Mouse (Mus musculus) embryo, embryonic 11 days (tissue): ENCODE measurements around the gene Rnf128.
"Not testable (repeated sequence)": the region's sequence is repeated elsewhere in the genome, so short reads cannot be mapped to it uniquely, and the experiment has no call there.

Source experiments
- DNase-seq: peaks from one replicate; pipeline ENCODE4 v3.0.0-alpha.2; 2015

Rnf128 gene

GRCm38 (mm10) chrX:139562925-139563461 is at the start of gene Rnf128:
TSS of gene Rnf128 (plus strand) at chrX:139563316.
- DNase-seq: no peak

- no peak for DNase-seq
These were observed 47.0 kb upstream of the Rnf128 start for GRCm38 (mm10) chrX:139516156-139516555.

- no peak for DNase-seq
These were observed 43.9 kb upstream of the Rnf128 start for GRCm38 (mm10) chrX:139519251-139519650.

GRCm38 (mm10) chrX:139524303-139525091 is 38.6 kb upstream of the Rnf128 start:
- no peak for DNase-seq

DNA sequence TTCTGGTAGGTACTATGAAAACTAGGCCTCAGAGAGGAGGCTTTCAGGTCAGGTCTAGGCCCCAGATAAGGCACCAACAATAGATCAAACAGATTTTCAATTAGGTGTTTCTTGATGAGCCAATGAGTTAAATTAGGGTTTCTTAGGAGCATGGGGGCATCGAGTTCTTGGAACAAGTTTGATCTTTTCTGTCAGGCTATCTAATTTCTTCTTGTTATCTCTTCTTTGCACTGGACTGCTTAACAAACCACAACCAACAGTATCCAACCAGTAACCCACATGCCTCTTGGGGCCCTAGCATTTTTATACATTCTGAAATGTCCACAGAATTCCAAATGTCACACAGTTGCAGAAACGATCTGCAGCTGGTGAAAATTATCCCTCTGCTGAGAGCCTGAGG is 37.4 kb upstream of the Rnf128 start:
- no peak for DNase-seq

DNA sequence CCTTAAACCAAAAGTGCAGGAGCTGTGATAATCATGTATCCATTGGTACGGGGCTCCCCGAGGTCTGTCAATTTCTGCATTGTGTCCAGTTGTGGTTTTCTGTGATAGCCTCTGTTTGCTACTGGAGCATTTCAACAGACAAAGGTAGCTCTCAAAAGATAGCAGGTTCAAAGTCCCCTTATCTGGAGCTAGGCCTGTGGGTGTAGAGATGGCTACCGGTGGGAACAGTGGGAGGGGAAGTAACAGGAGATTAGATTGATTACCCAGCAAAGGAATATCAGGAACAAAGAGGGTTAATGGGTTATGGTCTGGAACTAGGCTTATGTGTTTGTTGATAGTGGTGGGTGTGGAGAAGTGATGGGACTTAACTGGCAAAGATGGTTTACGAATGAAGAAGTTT is 36.1 kb upstream of the Rnf128 start:
- DNase-seq: no peak

GRCm38 (mm10) chrX:139529678-139530077 is 33.4 kb upstream of the Rnf128 start:
- DNase-seq: no peak

GRCm38 (mm10) chrX:139532293-139532692 is 30.8 kb upstream of the Rnf128 start:
- DNase-seq: no peak

DNA sequence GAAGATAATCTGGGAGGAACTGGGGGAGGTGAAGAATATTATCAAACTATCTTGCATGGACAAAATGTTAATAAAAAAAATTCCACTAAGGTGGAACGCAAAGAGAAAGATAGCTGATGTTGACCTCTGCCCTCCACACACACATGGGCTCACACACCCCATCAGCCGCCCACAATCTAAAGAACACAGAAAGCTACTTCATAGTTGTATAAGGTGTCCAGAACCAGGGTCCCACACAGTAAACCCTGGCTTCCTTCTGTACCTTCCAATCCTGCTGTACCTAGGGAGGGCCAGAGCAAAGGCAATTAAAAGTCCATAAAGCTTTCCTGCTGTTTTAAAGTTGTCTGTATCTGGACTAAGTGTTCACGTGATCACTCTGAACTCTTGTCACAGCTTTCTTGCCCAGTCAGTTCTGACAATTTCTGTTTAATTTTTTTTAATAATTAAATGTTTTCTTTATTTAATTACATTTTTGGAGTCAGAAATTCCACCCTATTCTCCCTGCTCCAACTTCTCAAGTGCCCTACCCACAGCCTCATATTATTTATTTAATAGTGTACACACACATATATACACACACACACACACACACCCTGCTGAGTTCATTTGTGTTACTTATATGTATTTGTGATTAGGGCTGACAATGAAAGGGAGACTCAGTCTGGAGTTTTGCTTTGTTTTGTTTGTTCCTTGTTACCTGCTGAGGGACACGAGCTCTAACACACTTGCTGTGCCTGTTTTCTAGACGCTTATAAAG is 25.3 kb upstream of the Rnf128 start:
- DNase-seq: no peak

DNA sequence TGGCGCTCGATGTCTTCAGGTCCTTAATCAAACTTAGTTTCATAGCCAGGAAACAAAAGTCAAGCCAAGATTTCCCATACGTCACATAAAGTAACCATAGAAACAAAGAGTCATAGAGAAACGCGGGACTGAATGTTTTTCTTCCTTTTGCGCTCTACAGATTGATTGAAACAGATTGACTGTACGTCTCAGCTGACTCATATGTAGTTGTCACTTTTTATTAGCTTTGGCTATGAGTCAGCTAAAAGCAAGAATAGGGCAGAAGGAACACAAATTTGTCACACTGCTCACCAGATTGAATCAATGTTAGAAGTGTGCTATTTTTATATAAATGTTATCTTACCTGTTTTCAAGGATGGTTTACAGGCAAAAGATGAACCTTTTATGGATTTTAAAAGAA is 19.4 kb upstream of the Rnf128 start:
- no peak for DNase-seq

DNA sequence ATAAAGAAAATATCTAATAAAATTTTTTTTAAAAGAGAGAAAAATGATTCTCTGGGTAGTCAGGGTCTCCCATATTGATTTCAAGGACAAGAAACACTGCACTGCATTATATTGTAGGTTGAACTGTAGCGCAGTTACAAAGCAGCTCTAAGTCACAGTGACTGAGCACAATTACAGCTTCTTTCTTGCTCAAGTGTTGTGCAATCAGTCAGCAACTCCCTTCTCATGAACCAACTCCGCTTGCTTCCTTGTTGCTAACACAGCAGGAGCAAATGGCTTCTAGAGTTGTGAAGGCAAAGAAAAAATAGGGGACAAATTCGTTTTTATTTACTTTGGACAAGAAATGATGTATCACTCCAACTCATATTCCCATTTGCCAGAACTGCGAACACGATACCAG is 12.7 kb upstream of the Rnf128 start:
- no peak for DNase-seq

GRCm38 (mm10) chrX:139552090-139552489 is 11.0 kb upstream of the Rnf128 start:
- no peak for DNase-seq

DNA sequence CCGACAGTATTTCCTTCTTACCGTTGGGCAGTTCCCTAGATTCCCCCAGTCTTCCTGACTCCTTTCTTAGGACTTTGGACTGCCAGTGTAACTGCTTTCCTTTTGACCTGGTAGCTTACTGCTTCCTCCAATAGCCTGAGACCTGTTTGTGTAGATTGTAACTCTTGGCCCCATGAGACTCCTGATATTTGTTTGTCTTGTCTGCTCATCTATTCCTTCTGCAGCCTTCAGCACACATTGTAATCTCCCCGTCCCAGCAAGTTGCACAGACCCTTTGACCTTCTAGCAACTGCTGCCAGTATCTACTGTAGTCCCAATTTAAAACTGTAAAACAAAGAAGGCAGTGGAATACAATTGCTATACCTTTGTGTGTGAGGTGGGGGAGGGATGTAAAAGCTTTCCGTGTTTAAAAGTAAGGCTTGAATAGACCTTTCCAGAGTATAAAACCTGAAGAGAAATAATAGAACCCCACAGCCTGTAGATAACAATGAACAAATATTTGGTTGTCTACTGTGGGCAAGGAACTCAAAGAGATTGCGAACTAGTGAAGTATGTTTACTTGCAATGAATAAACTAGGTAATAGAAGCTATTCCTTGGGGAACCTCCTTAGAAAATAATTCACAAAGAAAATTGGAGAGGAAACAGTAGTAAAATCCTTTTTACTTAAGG is 726 bp upstream of the Rnf128 start:
- DNase-seq: no peak

DNA sequence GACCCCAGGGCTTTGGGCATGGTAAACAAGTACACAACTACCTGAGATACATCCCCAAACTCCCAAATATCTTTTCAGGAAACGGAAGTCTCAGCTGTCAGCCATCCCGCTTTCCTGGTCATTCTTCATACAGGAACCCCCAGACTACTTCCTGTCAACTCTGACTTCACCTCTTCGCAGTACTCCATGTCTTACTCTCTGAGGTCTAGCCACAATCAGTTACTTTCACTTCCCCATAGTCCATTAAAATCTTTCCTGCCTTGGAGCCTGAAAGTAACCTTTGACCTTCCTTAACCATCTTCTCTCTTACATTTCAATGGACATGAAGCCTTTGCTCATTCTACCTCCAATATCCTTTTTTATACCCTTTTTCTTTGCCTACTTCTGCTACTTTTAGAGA is 6.9 kb downstream of the Rnf128 start:
- DNase-seq: no peak

DNA sequence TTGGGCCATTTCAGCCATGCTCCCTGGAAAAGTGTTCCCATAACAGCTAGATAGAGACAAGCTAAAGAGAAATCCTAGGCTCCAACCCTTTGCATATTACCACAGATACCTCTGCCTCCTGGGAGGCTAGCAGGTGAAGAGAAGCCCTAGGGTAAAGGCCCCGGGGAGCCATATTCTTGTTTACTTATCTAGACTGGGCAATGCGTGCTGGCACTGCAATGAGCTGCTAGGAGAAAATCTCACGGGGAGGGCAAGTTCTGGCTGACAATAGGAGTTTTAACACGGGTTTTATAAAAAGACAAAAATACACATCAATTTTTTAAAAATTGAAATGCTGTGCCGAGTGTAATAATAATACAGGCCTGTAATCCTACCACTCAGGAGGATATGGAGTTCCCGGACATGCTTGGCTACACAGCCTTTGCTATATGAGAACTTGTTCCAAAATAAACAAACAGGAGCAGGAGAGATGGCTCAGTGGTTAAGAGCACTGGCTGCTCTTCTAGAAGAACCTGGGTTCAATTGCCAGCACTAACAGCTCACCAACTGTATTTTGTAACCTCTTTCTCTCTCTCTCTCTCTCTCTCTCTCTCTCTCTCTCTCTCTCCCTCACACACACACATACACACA is 15.6 kb downstream of the Rnf128 start:
- DNase-seq: no peak

- DNase-seq: no peak
These were observed 20.5 kb downstream of the Rnf128 start for GRCm38 (mm10) chrX:139583616-139584015.

GRCm38 (mm10) chrX:139586676-139587075 is 23.6 kb downstream of the Rnf128 start:
- not testable (repeated sequence) for DNase-seq

GRCm38 (mm10) chrX:139596404-139596803 is 33.3 kb downstream of the Rnf128 start:
- DNase-seq: no peak

DNA sequence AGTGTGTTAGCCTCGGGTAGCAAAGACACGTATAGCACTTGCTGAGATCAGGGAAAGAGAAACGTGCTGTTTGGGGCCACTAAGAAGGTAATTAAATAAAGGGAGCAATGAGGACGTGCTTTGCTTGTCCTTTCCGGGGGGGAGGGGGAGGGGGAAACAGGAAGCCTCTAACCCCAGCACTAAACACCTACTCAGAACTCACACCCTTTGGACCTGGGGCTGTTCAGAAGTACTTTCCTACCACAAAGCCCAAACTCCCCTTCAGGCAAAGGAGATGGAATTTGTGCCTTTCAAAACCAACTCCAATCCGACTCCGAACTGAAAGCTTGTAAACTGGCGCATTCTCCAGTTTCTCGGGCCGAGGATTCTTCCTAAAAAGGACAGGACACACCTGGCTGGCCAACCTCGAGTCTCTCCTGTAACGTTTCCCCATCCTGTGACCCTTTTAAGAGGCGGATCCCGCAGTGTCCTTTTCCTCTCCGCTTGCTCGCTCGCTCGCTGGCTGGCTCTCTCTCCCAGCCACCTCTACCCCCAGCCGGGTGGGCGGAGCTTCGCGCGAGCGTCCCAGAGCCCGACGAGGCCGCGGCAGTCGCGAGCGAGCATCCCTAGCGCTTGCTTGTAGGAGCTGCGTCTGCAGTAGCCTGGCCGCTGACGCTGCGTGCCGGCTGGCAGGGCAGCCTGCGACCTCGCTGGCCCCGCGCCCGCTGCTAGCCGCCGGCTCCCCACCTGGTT is 47.1 kb downstream of the Rnf128 start:
- peak; percentile 89 for DNase-seq

DNA sequence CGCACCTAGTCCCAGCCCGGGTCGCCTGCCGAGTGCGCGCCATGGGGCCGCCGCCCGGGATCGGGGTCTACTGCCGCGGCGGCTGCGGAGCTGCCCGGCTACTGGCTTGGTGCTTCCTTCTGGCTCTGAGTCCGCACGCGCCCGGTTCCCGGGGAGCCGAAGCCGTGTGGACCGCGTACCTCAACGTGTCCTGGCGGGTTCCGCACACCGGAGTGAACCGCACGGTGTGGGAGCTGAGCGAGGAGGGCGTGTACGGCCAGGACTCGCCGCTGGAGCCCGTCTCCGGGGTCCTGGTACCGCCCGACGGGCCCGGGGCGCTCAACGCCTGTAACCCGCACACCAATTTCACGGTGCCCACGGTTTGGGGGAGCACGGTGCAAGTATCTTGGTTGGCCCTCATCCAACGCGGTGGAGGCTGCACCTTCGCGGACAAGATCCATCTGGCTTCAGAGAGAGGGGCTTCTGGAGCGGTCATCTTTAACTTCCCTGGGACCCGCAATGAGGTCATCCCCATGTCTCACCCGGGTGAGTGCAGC is 47.7 kb downstream of the Rnf128 start:
- DNase-seq: peak; percentile 24

DNA sequence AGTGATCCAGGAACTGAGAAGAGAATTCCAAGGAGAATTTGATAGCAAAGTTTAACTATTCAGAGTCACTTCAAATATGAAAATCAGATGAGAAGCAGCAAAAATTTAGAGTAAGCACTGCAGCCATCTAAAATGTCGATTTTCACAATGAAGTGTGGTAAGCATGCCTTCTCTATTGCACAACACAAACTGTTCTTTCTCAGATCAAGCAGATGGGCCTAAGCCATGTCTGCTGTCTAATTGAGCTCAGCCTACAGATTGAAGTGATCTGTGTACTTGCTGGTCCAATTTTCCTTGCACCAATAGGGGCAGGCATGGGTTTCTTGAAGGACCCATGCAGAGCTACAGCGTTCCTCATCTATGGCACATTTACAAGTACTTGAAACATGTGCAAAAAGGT is 51.6 kb downstream of the Rnf128 start:
- DNase-seq: no peak

DNA sequence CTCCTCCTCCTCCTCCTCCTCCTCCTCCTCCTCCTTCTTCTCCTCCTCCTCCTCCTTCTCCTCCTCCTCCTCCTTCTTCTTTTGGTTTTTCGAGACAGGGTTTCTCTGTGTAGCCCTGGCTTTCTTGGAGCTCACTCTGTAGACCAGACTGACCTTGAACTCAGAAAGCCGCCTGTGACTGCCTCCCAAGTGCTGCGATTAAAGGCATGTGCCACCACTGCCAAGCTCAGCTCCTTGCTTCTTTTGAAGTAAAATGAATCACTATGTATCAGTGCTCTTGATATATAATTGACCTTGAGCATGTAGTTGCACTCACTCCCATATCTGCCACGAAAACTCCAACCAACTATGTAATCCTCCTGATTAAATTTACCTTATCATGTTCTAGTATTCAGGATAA is 59.0 kb downstream of the Rnf128 start:
- DNase-seq: no peak
